Mouse (Mus musculus): ENCODE results near the gene Bbs1. TPM values are rescaled to one million over a fixed set of nuclear protein-coding genes. Genes with fewer than 3 reads are reported as not detected.
A peak's percentile ranks its signal among the peaks of the same experiment; 100 is the strongest.
"Not testable (repeated sequence)": the region's sequence is repeated elsewhere in the genome, so short reads cannot be mapped to it uniquely, and the experiment has no call there.

Bbs1 gene
- polyA plus RNA-seq, 1 experiment: 0.50 TPM

DNA sequence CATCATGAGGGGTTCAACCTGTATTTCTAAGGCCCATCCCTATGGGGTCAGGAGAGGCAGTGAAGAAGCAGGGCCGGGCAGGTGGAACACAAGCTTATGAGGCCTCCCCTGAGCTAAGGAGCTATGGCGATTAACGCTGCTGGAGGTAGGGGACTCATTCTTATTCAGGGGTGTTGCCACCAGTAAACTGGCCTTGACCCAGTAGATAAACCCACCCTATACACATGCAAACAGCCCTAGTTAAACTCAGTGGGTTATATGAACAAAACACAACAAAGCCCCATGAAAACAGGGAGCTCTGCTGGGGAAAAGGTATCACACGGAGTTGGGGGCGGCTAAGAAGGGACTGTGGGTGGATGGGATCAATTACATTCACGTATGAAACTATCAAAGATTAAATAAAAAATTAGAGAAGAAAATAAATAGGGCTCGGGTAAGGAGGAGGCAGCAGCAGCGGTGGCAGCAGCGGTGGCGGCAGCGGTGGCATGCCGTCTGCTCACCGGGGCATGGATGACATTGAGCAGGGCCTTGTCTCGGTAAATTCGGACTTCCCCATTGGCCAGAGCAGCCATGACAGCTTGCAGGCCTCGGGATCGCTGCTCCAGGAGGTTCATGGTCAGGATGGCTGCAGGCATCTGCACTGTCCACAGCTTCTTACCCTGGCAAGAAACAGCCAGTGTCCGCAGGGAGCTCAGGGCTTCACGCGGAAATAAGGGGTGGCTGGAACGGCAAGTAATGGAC lies 9.5 kb downstream of the Bbs1 start:
- H3K9me3 ChIP-seq (ENCODE audit: control insufficient read depth, low read length): no peaks in the 10 kb centered on the region
- no peaks in the 10 kb centered on the region for H3K27me3 ChIP-seq (ENCODE audit: control insufficient read depth)
- no peak for TF ChIP-seq GATA1 (IDR thresholded peaks at IDR 0.05; ENCODE audit: low read length)
- no peak for TF ChIP-seq TAL1 (IDR thresholded peaks at IDR 0.05; ENCODE audit: low read length)
- H3K4me3 ChIP-seq (replicated peaks): no peak overlapping the region
- peaks cover 33% of the 10 kb centered on the region for H3K4me1 ChIP-seq (ENCODE audit: control insufficient read depth)
- peaks cover 22% of the 10 kb centered on the region for H3K36me3 ChIP-seq (ENCODE audit: control insufficient read depth)

DNA sequence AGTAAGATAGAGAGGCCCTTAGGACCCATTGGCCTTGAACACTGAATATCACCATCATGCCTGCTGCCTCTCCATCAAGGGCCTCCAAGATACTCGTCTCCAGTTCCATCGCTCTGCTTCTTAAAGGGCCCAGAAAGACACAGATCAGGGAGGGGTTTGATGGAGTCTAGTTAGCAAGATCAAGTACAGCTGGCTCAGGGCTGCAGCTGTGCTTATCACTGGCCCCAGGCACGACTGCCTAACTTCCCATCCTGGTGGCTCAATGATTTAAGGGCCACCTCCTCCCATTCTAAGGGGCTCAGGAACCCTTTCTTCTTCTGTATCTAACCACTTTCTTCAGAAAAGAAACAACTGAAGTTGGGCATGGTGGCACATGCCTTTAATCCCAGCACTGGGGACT lies 14.6 kb downstream of the Bbs1 start:
- peaks cover 40% of the 10 kb centered on the region for H3K36me3 ChIP-seq (ENCODE audit: control insufficient read depth)
- H3K4me3 ChIP-seq (replicated peaks): peak overlapping the region; percentile 17
- H3K9me3 ChIP-seq (ENCODE audit: control insufficient read depth, low read length): no peaks in the 10 kb centered on the region
- peak; percentile 81 for TF ChIP-seq TAL1 (IDR thresholded peaks at IDR 0.05; ENCODE audit: low read length)
- TF ChIP-seq GATA1 (IDR thresholded peaks at IDR 0.05; ENCODE audit: low read length): peak; percentile 71
- no peaks in the 10 kb centered on the region for H3K27me3 ChIP-seq (ENCODE audit: control insufficient read depth)
- peaks cover 54% of the 10 kb centered on the region for H3K4me1 ChIP-seq (ENCODE audit: control insufficient read depth)

DNA sequence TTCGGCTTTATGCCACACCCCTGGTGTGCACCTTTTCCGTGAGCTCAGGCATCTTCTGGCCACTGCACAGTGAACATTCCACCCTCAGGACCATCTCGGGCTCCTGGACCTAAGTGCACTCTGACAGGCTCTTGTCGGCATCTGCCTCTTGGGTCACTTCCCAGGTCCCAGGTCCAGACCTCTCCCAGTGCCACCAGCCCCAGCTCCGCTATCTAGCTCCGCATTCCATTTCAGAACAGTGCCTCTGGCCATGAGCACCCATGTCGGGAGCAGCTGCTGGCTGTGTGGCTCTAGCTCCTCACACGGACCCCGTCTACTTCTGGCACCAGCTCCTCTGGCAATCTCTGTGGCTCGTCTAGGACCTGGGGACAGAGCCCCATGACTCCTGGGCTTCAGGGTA lies 16.6 kb downstream of the Bbs1 start:
- no peaks in the 10 kb centered on the region for H3K27me3 ChIP-seq (ENCODE audit: control insufficient read depth)
- TF ChIP-seq GATA1 (IDR thresholded peaks at IDR 0.05; ENCODE audit: low read length) (no peak), TAL1 (IDR thresholded peaks at IDR 0.05; ENCODE audit: low read length) (no peak)
- peaks cover 55% of the 10 kb centered on the region for H3K4me1 ChIP-seq (ENCODE audit: control insufficient read depth)

DNA sequence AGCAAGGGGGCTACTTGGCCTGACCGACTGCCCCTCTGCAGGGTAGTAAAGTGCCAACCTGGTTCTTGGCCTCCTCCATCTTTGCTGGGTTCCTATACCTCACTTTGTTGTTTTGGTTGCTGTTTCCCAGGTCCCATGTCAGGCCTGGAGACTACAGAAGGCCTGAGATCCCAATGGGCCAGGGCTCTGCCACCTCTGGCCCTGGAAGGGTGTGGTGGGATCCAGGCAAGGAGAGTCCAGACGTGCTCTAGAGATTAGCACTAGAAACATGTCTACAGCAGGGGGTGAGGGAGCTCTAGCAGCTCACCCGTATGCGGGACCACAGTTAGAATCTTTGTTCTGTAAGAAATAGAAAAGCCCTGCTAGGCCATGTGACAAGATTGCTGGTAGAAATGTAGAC lies 22.5 kb downstream of the Bbs1 start:
- Histone ChIP-seq H3K36me3 (ENCODE audit: control insufficient read depth) (peaks cover 67% of the 10 kb centered on the region), H3K4me1 (ENCODE audit: control insufficient read depth) (peaks cover 63% of the 10 kb centered on the region), H3K27me3 (ENCODE audit: control insufficient read depth) (no peaks in the 10 kb centered on the region), H3K9me3 (ENCODE audit: control insufficient read depth, low read length) (no peaks in the 10 kb centered on the region), H3K4me3 (replicated peaks) (peak overlapping the region; percentile 8)
- TF ChIP-seq GATA1 (IDR thresholded peaks at IDR 0.05; ENCODE audit: low read length) (no peak), TAL1 (IDR thresholded peaks at IDR 0.05; ENCODE audit: low read length) (peak; percentile 57; the same call in 2 of the 3 replicates)

More for the DNA sequence above, 16.6 kb downstream of the Bbs1 start:
- peaks cover 50% of the 10 kb centered on the region for H3K36me3 ChIP-seq (ENCODE audit: control insufficient read depth)
- no peak overlapping the region for H3K4me3 ChIP-seq (replicated peaks)
- no peaks in the 10 kb centered on the region for H3K9me3 ChIP-seq (ENCODE audit: control insufficient read depth, low read length)

DNA sequence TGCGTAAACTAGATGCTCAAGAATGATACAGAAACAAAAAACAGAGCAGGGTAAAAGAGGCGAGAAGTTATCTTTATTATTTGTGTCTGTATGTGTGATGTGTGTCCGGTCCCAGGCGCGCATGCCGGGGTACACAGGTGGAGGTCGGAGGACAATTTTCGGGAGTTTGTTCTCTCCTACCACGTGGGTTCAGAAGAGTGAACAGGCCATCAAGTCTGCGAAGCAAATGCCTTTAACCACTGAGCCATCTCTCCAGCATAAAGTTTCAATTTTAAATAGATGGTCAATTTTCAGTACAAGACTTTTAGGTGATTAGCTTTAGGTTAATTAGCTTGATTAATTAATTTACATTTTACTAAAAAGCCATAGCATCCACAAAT lies 27.1 kb downstream of the Bbs1 start:
- peak overlapping the region; percentile 79 for H3K4me3 ChIP-seq (replicated peaks)
- H3K36me3 ChIP-seq (ENCODE audit: control insufficient read depth): peaks cover 47% of the 10 kb centered on the region
- TF ChIP-seq GATA1 (IDR thresholded peaks at IDR 0.05; ENCODE audit: low read length) (no peak), TAL1 (IDR thresholded peaks at IDR 0.05; ENCODE audit: low read length) (no peak)
- H3K9me3 ChIP-seq (ENCODE audit: control insufficient read depth, low read length): no peaks in the 10 kb centered on the region
- H3K4me1 ChIP-seq (ENCODE audit: control insufficient read depth): peaks cover 75% of the 10 kb centered on the region
- H3K27me3 ChIP-seq (ENCODE audit: control insufficient read depth): peaks cover 23% of the 10 kb centered on the region

DNA sequence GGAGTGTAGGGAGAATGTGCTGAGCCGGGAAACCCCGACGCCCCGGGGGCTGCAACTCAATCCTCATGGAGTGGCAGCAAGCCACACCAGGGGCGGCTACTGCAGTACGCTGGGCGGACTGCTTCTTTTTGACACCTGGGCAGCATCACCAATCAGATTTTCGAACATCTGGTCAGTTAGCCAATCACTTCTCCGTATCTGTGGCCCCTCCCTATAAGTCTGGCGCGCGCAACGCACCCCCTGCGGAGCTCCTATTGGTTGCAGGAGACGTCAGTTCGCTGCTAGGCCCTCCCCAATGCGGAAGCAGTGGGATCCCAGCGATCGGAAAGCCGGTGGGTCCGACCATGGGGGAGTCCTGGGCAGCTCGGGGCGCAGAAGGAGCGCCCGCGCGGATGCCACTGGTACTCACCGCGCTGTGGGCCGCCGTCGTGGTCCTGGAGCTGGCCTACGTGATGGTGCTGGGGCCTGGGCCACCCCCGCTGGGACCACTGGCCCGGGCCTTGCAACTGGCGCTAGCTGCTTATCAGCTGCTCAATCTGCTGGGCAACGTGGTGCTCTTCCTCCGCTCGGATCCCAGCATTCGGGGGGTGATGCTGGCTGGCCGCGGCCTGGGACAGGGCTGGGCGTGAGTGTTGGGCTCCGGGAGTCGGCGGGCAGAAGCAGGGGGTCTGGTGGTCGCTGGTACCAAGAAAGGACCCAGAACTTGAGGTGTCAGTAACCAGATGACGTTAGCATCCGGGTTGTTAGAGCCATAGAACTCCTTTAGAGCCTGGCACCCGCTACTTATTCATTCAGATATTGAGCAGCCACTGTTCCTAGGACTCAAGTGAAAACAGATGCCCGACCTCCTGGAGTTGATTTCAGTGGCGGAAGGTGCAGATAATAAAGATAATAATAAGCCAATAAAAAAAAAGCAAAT lies 27.8 kb downstream of the Bbs1 start, which contains the start of gene Zdhhc24:
TSS of gene Zdhhc24 (plus strand) at position 264 of the 919 bp plus-strand sequence.
- H3K4me1 ChIP-seq (ENCODE audit: control insufficient read depth): peaks cover 68% of the 10 kb centered on the region
- peaks cover 40% of the 10 kb centered on the region for H3K36me3 ChIP-seq (ENCODE audit: control insufficient read depth)
- H3K27me3 ChIP-seq (ENCODE audit: control insufficient read depth): peaks cover 27% of the 10 kb centered on the region
- TF ChIP-seq TAL1 (IDR thresholded peaks at IDR 0.05; ENCODE audit: low read length) (no peak), GATA1 (IDR thresholded peaks at IDR 0.05; ENCODE audit: low read length) (peak; percentile 94)
- no peaks in the 10 kb centered on the region for H3K9me3 ChIP-seq (ENCODE audit: control insufficient read depth, low read length)
- H3K4me3 ChIP-seq (replicated peaks): peak within 1 kb of the TSS; percentile 79

DNA sequence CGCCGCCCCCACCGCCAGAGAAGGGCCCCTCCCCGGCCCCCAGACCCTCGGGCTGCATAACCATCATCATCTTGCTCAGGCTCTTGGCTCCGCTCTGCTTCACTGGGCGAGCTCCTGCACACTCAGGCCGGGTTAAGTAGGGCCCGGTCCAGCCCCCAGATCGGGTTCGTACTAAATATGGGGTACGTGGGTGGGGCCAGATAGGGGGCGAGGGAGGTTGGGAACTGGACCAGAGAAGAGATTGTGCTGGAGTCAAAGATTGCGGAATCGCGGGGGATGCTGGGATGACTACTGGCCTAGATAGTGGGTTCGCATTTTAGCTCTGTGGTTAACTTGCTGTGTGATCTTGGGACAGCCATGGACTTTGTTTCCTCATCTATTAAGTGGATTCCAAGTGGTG lies 28.6 kb downstream of the Bbs1 start, which contains the start of gene Actn3:
TSS of gene Actn3 (minus strand) at position 125 of the 400 bp plus-strand sequence.
- Histone ChIP-seq H3K4me1 (ENCODE audit: control insufficient read depth) (peaks cover 59% of the 10 kb centered on the region), H3K9me3 (ENCODE audit: control insufficient read depth, low read length) (no peaks in the 10 kb centered on the region), H3K27me3 (ENCODE audit: control insufficient read depth) (peaks cover 33% of the 10 kb centered on the region), H3K36me3 (ENCODE audit: control insufficient read depth) (peaks cover 32% of the 10 kb centered on the region), H3K4me3 (replicated peaks) (peak within 1 kb of the TSS; percentile 79)
- TF ChIP-seq TAL1 (IDR thresholded peaks at IDR 0.05; ENCODE audit: low read length) (no peak), GATA1 (IDR thresholded peaks at IDR 0.05; ENCODE audit: low read length) (no peak)

DNA sequence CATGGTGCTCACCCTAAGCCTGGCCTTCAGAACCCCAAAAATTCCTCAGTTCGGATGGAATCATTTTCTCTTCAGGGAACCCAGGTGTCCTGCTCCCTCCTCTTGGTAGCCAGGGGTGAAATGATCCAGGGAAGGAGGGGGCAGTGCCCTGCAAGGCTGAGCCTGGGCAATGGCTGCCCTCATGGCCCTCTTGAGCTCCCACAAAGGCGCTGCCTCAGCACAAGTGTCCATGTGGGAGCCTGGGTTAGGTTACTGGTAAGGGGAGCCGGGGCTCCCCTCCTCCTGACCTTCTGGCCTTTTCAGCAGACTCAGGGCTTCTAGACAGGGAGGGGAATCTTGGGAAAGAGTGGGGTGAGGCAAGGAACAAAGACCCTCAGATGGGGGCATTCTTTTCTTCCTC lies 29.7 kb downstream of the Bbs1 start:
- no peak for TF ChIP-seq GATA1 (IDR thresholded peaks at IDR 0.05; ENCODE audit: low read length)
- TF ChIP-seq TAL1 (IDR thresholded peaks at IDR 0.05; ENCODE audit: low read length): no peak
- Histone ChIP-seq H3K36me3 (ENCODE audit: control insufficient read depth) (peaks cover 21% of the 10 kb centered on the region), H3K4me3 (replicated peaks) (no peak overlapping the region), H3K27me3 (ENCODE audit: control insufficient read depth) (peaks cover 37% of the 10 kb centered on the region), H3K4me1 (ENCODE audit: control insufficient read depth) (peaks cover 49% of the 10 kb centered on the region), H3K9me3 (ENCODE audit: control insufficient read depth, low read length) (no peaks in the 10 kb centered on the region)

DNA sequence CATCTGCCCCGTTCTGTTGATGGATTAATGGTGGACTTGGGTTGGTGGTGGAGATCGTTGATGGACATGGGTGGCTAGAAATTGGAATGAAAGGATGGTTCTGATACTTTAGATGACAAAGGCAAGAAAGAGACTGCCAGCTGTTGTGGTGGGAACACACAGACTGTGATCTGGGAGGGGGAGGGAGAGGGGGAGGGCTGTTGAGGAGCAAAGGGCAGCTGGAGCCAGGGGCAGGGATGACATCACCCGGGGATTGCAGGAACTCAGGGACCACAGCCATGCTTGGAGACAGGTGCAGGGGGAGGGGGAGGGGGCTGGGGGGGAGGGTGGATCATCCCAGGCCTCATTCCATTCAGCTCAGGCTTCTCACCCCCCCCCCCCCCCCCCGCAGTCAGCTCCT lies 30.2 kb downstream of the Bbs1 start:
- H3K4me1 ChIP-seq (ENCODE audit: control insufficient read depth): peaks cover 44% of the 10 kb centered on the region
- H3K36me3 ChIP-seq (ENCODE audit: control insufficient read depth): peaks cover 16% of the 10 kb centered on the region
- TF ChIP-seq TAL1 (IDR thresholded peaks at IDR 0.05; ENCODE audit: low read length) (no peak), GATA1 (IDR thresholded peaks at IDR 0.05; ENCODE audit: low read length) (no peak)
- H3K9me3 ChIP-seq (ENCODE audit: control insufficient read depth, low read length): no peaks in the 10 kb centered on the region
- H3K27me3 ChIP-seq (ENCODE audit: control insufficient read depth): peaks cover 41% of the 10 kb centered on the region
- H3K4me3 ChIP-seq (replicated peaks): no peak overlapping the region

DNA sequence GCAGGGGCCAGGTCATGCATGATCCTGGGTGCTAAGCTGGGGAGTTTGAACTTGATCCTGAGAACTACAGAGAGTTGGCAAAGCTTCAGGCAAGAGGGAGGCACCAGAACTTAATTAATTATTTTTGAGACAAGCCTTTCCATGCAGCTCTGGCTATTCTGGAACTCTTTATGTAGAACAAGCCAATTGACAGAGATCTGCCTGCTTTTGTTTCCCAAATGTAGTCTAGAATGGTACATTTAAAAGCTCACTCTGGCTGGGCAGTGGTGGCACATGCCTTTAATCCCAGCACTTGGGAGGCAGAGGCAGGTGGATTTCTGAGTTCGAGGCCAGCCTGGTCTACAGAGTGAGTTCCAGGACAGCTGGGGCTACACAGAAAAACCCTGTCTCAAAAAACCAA lies 31.8 kb downstream of the Bbs1 start:
- not testable (repeated sequence) for H3K9me3 ChIP-seq (ENCODE audit: control insufficient read depth, low read length); H3K4me3 ChIP-seq (replicated peaks); H3K36me3 ChIP-seq (ENCODE audit: control insufficient read depth)
- H3K4me1 ChIP-seq (ENCODE audit: control insufficient read depth): peaks cover 36% of the 10 kb centered on the region
- peaks cover 51% of the 10 kb centered on the region for H3K27me3 ChIP-seq (ENCODE audit: control insufficient read depth)

Measured in erythroblast, embryonic 14.5 days (primary cell).